Mouse (Mus musculus) left cerebral cortex, postnatal 14 days (tissue): ENCODE measurements around the gene Eml1. TPM values are rescaled to one million over a fixed set of nuclear protein-coding genes. Genes with fewer than 3 reads are reported as not detected.

Experiments
- DNase-seq, 2 experiments: peaks; one replicate each; pipeline ENCODE4 v3.0.0; 2021 to 2022; ENCODE audit warnings: low spot score in 2 of 2, mixed read lengths in 1 of 2
- intact Hi-C: fragments of 180-260 bp; cut with DNase I; formaldehyde crosslinking; loops from one replicate; pipeline ENCODE4 v1.15.1; 2025
- long read RNA-seq, 2 experiments: library from polyadenylated mRNA; stranded (forward); transcript quantifications; one replicate each; pipeline ENCODE4 v2.0.0; 2021
- total RNA-seq, 2 experiments: library from RNA; stranded (reverse); gene quantifications; 2 replicates each; pipeline ENCODE4 v1.2.3; 2021

The Eml1 gene
- 10 to 100 TPM; 62.1 to 77.0 TPM for total RNA-seq
- long read RNA-seq, experiment 1, full-length matches to known transcripts = 42 of 93 reads
- long read RNA-seq, experiment 1, partial matches to known transcripts = 11 of 93 reads
- long read RNA-seq, experiment 1, other reads (novel, unspliced or antisense) = 40 of 93 reads
- long read RNA-seq, experiment 2, full-length matches to known transcripts = 41 of 76 reads
- long read RNA-seq, experiment 2, partial matches to known transcripts = 8 of 76 reads
- long read RNA-seq, experiment 2, other reads (novel, unspliced or antisense) = 27 of 76 reads

- DNase-seq = no peak
- intact Hi-C loops = no loop called here
Measured at GRCm38 (mm10) chr12:108370596-108371428, at the start of gene Eml1. TSS of gene Eml1 (plus strand) at chr12:108370957.

- DNase-seq = no peak
- intact Hi-C loops = no loop called here
Measured at GRCm38 (mm10) chr12:108326401-108326800, 44.4 kb upstream of the Eml1 start.

GRCm38 (mm10) chr12:108327889-108328491, 42.8 kb upstream of the Eml1 start:
- peak; percentile 86 to 93 for DNase-seq
- intact Hi-C loops = no loop called here

- DNase-seq = peak; percentile 82 to 86
- intact Hi-C loops = loop anchor here (2.0 kb wide), 1 partner anchor 160 kb away; no protein-coding TSS in a partner anchor
Measured at GRCm38 (mm10) chr12:108333056-108333455, 37.7 kb upstream of the Eml1 start.

- intact Hi-C loops = loop anchor here (2.0 kb wide), 1 partner anchor 159 kb away; no protein-coding TSS in a partner anchor
- DNase-seq = no peak
Measured at GRCm38 (mm10) chr12:108333481-108333882, 37.3 kb upstream of the Eml1 start.

GRCm38 (mm10) chr12:108333895-108334445, 36.8 kb upstream of the Eml1 start, which contains the start of gene Cyp46a1:
TSS of gene Cyp46a1 (plus strand) at chr12:108334381.
- intact Hi-C loops = loop anchor here (2.0 kb wide), 1 partner anchor 159 kb away; no protein-coding TSS in a partner anchor
- DNase-seq = peak; percentile 100

- peak; percentile 44 to 50 for DNase-seq
- intact Hi-C loops = no loop called here
Measured at GRCm38 (mm10) chr12:108334529-108334928, 36.2 kb upstream of the Eml1 start.

GRCm38 (mm10) chr12:108338572-108339190, 32.1 kb upstream of the Eml1 start:
- intact Hi-C loops = no loop called here
- peak; percentile 60 to 73 for DNase-seq

GRCm38 (mm10) chr12:108348151-108348550, 22.6 kb upstream of the Eml1 start:
- no peak for DNase-seq
- intact Hi-C loops = no loop called here

- intact Hi-C loops = no loop called here
- DNase-seq = peak; percentile 37 to 40
Measured at GRCm38 (mm10) chr12:108349026-108349425, 21.7 kb upstream of the Eml1 start.

GRCm38 (mm10) chr12:108350931-108351330, 19.8 kb upstream of the Eml1 start:
- intact Hi-C loops = no loop called here
- no peak for DNase-seq

- intact Hi-C loops = no loop called here
- no peak for DNase-seq
Measured at GRCm38 (mm10) chr12:108352371-108353136, 18.2 kb upstream of the Eml1 start.

GRCm38 (mm10) chr12:108354284-108354683, 16.5 kb upstream of the Eml1 start:
- no peak for DNase-seq

GRCm38 (mm10) chr12:108355271-108355670, 15.5 kb upstream of the Eml1 start:
- intact Hi-C loops = no loop called here
- no peak for DNase-seq

More at GRCm38 (mm10) chr12:108354284-108354683, 16.5 kb upstream of the Eml1 start:
- intact Hi-C loops = no loop called here

- intact Hi-C loops = no loop called here
- DNase-seq = no peak
Measured at GRCm38 (mm10) chr12:108355986-108356385, 14.8 kb upstream of the Eml1 start.

- DNase-seq = peak; percentile 86 to 88
- intact Hi-C loops = loop anchor here (5.0 kb wide), 2 partner anchors 59 to 129 kb away; no protein-coding TSS in a partner anchor
Measured at GRCm38 (mm10) chr12:108363796-108364195, 7.0 kb upstream of the Eml1 start.

- DNase-seq = peak in 1 of 2 experiments; percentile 37
- intact Hi-C loops = no loop called here
Measured at GRCm38 (mm10) chr12:108365340-108365739, 5.4 kb upstream of the Eml1 start.

- DNase-seq = no peak
- intact Hi-C loops = no loop called here
Measured at GRCm38 (mm10) chr12:108365868-108366267, 4.9 kb upstream of the Eml1 start.
